Mouse (Mus musculus) bone marrow macrophage, adult 2 months (primary cell): ENCODE results near the gene Grhl1. TPM values are rescaled to one million over a fixed set of nuclear protein-coding genes. Genes with fewer than 3 reads are reported as not detected.
"Not testable (repeated sequence)": the region's sequence is repeated elsewhere in the genome, so short reads cannot be mapped to it uniquely, and the experiment has no call there.

Experiments
- H3K27ac ChIP-seq: 2 replicates; pipeline ENCODE4 v1.5.1; 2012; ENCODE audit warnings: low read depth, low read length; ENCODE audit not compliant: insufficient read depth
- H3K4me1 ChIP-seq: 2 replicates; pipeline ENCODE4 v1.6.1; 2012; ENCODE audit warnings: low read length; ENCODE audit not compliant: control insufficient read depth, insufficient read depth
- H3K4me3 ChIP-seq: 2 replicates; pipeline ENCODE4 v1.5.1; 2012; ENCODE audit warnings: mild to moderate bottlenecking, low read length, moderate library complexity; ENCODE audit not compliant: insufficient read depth
- CTCF ChIP-seq: IDR thresholded peaks from 2 replicates; pipeline ENCODE4 v1.5.1; 2012; ENCODE audit warnings: low read depth, mild to moderate bottlenecking, low read length, moderate library complexity
- POLR2A ChIP-seq: IDR thresholded peaks from 2 replicates; pipeline ENCODE4 v1.6.1; 2012; ENCODE audit warnings: mild to moderate bottlenecking, low read depth, low read length, borderline replicate concordance
- polyA plus RNA-seq: library from polyadenylated mRNA; stranded (reverse); fragments of >200 nt; gene quantifications from 2 replicates; pipeline ENCODE4 v1.2.4, GENCODE M21; 2012; ENCODE audit not compliant: missing spikeins, insufficient read depth, insufficient read length

Grhl1 gene
- polyA plus RNA-seq, 1 experiment, result not detected

DNA sequence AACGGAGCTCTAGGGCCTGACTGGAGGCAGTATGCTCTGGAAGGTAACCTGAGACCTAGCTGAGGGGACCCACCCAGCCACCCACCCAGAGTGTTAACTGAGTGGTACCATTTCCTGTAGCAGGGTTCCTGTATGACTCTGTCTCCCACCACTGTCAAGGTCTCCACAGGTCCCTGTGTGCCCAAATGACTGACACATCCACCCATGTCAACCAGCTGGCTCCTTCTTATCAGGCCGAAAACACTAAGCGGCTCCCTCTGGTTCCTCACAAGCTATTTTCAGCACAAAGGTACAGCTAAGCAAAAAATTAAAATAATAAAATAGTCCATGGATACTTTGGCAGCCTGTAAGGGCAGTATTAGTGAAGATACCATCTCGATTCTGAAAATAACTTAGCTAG is 62.1 kb downstream of the Grhl1 start:
- TF ChIP-seq CTCF (no peak), POLR2A (no peak)
- H3K27ac ChIP-seq, result no peak overlapping the region
- H3K4me1 ChIP-seq, result peaks cover 12% of the 10 kb centered on the region
- no peak overlapping the region for H3K4me3 ChIP-seq

DNA sequence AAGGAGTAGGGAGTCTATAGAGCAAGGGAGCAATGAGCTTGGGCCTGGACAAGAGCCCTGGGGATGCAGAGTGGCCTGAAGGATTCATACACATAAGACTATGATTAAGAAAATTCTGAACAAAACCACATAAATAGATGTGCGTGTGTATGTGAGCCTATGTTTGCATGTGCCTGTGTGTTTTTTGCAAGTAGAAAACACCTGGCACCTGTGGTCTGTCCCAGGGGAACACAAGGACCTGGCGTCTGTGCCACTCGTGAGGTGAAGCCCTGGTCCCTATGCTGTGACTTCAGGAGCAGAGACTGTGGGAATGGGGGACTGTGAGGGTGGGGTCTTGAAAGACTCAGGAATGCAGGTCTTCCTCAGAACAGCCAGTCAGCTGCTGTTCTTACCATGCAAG is 62.6 kb downstream of the Grhl1 start:
- no peak overlapping the region for H3K27ac ChIP-seq
- no peak for TF ChIP-seq POLR2A
- no peak for TF ChIP-seq CTCF
- H3K4me3 ChIP-seq, result no peak overlapping the region
- H3K4me1 ChIP-seq, result peaks cover 12% of the 10 kb centered on the region

DNA sequence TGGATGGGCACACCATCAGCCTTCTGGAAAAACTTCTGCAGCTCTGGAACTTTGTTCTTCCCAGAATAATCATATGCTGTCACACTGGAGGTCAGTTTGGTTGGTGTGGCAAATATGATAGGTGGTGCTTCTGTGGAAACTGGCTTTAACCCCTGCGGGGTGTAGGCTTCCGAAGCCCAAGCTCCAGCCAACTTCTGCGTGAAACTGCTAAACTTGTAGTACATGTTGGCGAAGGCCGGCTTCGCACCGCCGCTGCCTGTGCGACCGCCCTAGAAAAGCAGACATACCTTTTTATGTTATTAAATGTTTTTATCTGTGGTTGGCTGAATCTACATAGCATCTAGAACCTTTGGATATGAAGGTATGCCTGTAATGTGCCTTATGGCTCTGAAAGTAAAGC is 66.7 kb downstream of the Grhl1 start:
- not testable (repeated sequence) for H3K4me3 ChIP-seq, H3K27ac ChIP-seq, H3K4me1 ChIP-seq

DNA sequence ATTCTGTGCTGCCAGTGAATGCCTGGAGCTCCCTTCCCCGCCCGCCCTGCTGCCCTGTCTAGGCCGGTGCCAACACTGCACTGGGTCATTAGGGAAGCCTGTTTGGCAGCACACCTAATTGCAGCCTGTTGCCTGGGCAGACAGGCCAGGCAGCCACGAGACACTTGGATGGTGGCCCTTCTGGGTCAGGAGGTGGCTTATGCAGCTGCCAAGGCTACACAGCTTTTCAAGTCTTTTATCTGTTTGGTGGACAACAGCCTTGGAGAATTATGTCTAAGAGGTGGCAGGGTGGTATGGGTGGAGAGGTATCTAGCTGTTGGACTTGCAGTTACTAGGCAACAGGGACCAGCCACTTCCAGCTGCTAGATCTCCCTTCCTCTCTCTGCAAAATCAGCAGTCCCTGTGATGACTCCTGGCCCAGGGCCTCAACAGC is 70.3 kb downstream of the Grhl1 start:
- H3K4me1 ChIP-seq, result no peaks in the 10 kb centered on the region
- H3K27ac ChIP-seq, result no peak overlapping the region
- TF ChIP-seq POLR2A, result no peak
- no peak for TF ChIP-seq CTCF
- H3K4me3 ChIP-seq, result no peak overlapping the region

DNA sequence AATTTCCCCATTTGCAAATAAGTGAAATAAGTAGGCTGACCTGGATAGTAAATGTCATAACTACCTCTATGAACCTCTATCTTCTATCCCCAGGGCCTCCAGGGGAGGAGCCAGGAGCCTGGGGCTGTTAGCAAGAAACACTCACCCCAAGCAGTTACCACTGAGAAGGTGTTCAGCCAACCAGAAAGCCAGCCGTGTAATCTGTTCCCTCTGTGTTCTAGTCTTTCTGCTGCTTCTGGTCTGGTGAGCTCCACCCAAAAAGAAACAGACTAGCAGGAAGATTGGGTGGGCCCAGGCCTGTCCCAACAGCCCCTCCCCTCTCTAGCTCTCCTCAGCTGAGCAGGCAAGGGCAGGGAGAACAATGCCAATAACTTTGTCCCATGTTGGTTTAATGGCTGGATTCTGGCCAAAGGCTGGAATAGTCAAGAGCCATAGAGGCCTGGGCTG is 72.1 kb downstream of the Grhl1 start:
- Histone ChIP-seq H3K27ac (no peak overlapping the region), H3K4me3 (no peak overlapping the region), H3K4me1 (no peaks in the 10 kb centered on the region)
- TF ChIP-seq CTCF (no peak), POLR2A (no peak)

DNA sequence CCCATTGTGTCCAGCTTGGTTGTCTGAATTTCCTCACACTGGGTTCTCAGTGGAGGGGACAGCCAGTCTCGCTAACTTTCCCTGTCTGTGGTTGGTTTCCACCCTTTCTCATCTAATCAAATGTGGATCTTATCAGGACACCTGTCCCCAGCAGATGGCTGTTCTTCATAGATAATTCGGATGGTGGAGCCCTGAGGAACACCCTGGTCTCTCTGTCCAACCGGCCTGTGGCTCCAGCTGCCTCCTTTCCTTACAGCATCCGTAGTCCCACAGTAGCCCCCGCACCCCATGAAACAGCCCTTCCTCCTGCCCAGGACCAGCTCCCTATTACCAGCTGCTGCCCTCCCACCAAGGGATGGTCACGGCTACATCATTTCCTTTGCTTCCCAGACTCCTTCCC is 73.8 kb downstream of the Grhl1 start:
- Histone ChIP-seq H3K4me3 (no peak overlapping the region), H3K4me1 (peaks cover 6% of the 10 kb centered on the region), H3K27ac (no peak overlapping the region)
- TF ChIP-seq POLR2A (no peak), CTCF (no peak)

DNA sequence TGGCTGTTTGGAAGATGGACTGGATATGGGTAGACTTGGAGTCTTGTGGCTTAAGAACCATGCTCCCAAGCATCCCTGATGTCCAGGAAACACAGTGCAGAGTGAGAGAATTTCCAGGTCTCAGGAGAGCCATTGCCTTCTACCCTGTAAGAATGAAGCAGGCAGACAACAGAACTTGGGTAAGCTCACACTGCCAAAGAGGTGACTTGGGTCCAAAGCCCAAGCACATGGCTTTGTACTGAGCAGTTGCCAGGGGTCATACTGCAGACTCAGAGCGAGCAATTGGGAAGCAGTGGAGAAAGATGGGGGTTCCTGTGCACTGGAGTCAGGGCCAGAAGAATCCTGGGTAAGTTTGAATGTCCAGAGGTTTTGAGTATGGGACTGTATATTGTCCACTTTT is 76.0 kb downstream of the Grhl1 start:
- TF ChIP-seq CTCF, result no peak
- no peak for TF ChIP-seq POLR2A
- Histone ChIP-seq H3K4me1 (peaks cover 14% of the 10 kb centered on the region), H3K27ac (no peak overlapping the region), H3K4me3 (no peak overlapping the region)

DNA sequence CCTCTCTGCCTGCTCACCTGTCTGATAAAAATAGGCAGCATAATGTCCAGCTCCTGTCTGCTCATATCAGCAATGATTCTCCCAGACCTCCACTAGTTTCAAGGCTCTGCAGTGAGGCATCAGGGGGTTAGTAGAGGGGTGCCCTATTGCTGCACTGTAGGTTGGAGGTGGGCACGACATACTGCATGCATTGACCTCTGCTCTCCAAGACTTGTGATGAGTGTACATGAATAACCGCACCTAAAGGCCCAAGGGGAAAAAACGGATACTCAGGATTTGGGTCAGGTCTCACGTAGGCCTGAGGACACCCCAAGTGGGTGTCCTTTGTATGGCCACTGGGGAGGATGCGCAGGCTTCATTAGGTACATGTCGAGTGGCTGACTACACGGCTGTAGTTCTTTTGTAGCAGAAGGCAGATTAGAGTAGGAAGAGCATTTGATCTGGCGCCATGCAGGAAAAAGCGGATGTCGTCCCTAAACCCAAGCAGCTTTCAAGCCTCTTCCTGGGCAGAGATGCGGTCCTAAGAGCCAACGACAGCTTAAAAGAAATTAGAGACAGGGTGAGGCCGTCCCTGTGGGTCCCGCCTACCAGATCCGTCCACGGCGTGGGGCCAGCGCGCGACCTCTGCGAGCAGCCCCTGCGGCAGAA is 78.5 kb downstream of the Grhl1 start:
- H3K27ac ChIP-seq, result peak overlapping the region; percentile 41
- peaks cover 16% of the 10 kb centered on the region for H3K4me1 ChIP-seq
- TF ChIP-seq POLR2A (no peak), CTCF (no peak)
- H3K4me3 ChIP-seq, result peak overlapping the region; percentile 65

DNA sequence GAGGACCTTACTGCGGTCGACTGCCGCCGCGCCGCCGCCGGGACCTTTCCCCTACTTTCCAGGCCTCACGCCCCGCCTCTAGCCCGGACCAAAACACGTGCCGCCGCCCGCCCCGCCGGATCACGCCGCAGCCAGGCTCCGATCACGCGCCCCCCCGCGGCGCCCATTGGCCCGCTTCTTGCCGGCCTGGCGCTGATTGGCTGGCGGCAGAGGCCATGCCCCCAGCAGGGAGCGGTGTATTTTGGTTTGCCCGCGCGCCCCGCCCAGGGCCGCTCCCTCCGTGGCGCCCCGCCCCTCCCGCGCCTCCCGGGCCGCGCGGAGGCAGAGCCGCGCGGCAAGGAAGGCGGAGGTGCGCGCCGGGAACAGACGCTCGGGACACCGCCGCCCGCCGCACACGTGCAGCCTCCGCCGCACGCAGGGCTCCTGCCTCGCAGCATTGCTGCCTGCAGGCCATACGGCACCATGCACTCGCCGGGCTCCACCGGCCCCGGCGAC is 79.0 kb downstream of the Grhl1 start, which contains the start of gene Klf11:
Klf11 (plus strand) TSS at position 212 of the 495 bp plus-strand sequence.
- H3K4me1 ChIP-seq, result peaks cover 16% of the 10 kb centered on the region
- H3K4me3 ChIP-seq, result peak within 1 kb of the TSS; percentile 97
- H3K27ac ChIP-seq, result peak within 1 kb of the TSS; percentile 49
- TF ChIP-seq POLR2A (no peak), CTCF (no peak)

DNA sequence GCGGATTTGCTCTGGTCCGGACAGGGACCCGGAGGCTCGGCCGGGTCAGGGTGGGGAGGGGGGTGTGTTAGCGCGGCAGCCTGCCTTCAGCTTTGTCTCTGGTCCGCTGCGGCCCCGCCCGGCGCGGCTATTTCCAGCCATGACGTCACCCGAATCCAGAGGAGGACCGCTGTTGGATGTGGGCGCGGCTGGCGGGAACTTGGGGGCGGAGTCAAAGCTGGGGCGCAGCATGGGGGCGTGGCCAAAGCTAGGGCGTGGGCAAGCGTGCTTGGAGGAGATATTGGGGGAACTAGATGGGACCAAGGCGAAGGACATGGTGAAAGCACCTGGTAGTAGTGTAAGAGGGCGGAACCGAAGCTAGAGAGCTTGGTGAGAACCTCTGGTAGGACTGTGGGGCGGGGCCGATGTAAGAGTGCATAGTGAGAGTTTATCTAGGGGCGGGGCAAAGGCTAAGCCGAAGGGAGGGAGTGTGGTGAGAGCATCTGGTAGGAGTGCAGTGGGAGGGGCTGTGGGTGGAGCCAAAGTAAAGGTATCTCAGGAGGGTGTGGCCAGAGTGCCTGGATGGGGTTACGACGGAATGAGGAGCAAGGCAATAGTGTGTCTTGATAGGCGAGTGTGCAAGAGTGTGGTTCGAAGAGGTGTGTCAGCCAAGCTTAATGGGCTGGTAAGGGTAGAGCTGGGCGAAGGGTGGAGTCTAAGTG is 79.7 kb downstream of the Grhl1 start:
- Histone ChIP-seq H3K27ac (peak overlapping the region; percentile 49; the same call in 1 of the 2 replicates), H3K4me1 (peaks cover 16% of the 10 kb centered on the region), H3K4me3 (peak overlapping the region; percentile 97)
- TF ChIP-seq POLR2A (no peak), CTCF (no peak)
